Mouse (Mus musculus) adrenal gland, adult 8-10 months (tissue): Measurements from ENCODE around the gene Dnah11. TPM values are rescaled to one million over a fixed set of nuclear protein-coding genes. Genes with fewer than 3 reads are reported as not detected.
A peak's percentile ranks its signal among the peaks of the same experiment; 100 is the strongest.

Experiments
- DNase-seq: peaks from one replicate; pipeline ENCODE4 v3.0.0; 2022
- total RNA-seq, 4 experiments: library from RNA; stranded (reverse); gene quantifications; 2 replicates each; pipeline ENCODE4 v1.2.4; 2022

The Dnah11 gene
- total RNA-seq, 4 experiments from 2014 or later: 0.03 TPM; not detected in 2

DNA sequence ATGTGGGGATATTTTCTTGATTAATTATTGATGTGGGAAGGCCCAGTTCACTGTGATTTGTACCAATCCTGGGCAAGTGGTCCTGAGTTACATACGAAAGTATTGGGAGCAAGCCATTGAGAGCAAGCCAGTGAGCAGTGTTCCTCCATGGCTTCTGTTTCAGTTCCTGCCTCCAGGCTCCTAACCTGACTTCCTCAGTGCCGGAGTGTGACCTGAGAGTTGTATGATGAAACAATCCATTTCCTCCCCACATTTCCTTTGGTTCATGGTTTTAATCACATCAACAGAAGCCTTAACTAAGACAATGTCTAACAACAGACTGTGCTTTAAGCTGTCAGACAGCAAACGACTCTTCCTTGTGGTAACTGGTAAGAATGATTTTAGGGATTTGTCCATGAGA lies 114.0 kb downstream of the Dnah11 start:
- DNase-seq: no peak

DNA sequence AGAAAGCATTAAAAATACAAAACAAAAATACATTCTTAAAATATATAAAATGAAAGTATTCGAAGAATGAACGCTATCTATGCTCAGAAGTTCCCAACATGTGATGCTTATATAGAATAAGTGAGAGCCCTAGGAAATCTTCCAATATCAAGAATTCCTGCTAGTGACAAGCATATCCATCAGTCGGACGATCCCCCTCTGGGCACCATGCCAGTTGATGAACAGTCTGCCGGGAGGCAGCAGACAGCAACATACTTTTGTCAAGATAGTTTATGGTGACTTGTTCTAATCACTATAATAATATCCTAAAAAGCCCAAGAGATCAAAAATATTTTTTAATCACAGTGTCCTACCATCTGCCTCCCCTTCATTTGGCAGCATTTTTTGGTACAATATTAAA lies 114.7 kb downstream of the Dnah11 start:
- no peak for DNase-seq

GRCm38 (mm10) chr12:118080441-118080840 lies 118.4 kb downstream of the Dnah11 start:
- DNase-seq: no peak

DNA sequence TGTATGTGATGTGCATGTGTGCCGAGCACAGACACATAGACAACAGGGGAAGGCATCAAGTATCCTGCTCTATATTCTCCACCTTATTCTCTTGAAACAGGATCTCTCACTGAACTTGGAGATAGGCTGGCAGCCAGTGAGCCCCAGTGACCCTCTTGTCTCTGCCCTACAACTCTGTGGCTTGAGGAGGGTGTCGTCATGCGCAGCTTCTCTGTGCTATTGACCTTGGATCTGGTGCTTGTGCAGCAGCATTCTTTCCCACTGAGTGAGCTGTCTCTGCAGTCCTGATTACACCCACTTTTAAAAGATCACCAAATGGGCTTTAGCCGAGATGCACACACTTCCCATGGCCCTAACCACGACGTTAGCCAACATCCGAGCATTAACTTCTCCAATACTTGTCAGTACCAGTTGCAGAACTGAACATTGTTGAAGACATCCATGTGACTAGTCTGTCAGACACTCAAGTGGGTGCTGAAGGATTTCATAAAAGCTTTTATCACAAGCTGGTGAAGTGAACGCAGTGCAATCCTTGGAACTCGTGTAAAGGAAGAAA lies 120.3 kb downstream of the Dnah11 start:
- DNase-seq: no peak

DNA sequence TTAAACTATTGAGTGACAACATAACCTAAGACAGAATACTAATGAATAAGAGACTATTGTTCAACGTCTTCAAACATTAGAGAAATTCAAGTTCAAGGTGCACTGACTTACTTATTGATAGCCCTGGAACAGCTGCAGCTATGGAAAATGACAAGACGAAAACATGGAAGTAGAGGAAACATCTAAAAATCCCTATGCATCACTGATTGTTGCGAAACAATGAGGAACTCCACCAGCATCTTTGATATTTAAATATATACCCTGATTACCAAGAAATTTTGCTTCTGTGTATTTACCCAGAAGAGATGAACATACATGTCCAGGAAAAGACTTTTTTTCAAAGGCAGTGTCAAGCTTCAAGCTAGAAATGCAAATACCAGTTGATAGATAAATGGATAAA lies 122.0 kb downstream of the Dnah11 start:
- no peak for DNase-seq

DNA sequence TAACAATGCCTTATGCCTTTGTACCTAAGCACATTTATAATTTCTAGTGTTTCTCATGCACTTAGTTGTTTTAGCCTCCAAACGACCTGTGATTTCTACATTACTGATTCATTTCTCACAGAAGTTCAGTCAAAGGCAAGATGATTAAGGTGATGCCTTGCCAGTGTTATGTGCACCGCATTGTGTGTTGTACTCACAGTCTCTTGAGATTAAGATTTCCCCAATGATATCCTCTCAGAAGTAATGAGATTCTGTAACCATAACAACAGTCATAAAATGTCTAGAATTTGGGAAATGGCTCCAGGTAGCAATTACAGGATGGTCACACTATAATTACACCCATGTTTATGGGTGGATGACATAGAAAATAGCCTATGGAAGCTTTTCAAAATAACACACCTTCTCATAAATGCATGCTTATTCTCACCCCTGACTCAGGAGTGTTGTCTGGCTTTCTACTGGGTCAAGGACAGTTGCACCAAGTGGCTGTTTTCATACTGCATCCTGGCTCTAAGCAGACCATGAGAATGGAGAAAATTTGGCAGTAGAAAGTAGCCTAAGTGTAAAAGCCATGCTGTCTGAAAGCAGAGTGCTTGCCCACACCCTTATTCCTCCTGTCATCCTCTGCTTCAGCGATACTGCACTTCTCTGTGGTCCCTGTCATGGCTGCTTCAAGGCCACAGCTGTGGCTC lies 126.5 kb downstream of the Dnah11 start:
- no peak for DNase-seq

DNA sequence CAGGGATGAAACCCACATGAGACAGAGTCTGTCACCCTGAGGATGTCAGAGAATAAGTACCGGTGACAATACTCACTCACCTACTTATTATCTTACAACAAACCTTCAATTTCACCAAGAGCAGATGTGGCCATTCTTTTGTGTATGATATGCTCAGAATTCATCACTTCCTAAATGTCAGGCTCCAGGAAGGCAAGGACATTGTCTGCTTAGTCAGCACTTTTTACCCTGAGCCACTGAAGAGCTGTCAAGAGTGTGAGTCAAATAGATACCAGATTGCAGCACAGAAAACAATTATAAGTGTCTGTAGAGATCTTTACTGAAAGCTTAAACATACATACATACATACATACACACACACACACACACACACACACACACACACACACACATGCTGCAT lies 127.2 kb downstream of the Dnah11 start:
- no peak for DNase-seq

DNA sequence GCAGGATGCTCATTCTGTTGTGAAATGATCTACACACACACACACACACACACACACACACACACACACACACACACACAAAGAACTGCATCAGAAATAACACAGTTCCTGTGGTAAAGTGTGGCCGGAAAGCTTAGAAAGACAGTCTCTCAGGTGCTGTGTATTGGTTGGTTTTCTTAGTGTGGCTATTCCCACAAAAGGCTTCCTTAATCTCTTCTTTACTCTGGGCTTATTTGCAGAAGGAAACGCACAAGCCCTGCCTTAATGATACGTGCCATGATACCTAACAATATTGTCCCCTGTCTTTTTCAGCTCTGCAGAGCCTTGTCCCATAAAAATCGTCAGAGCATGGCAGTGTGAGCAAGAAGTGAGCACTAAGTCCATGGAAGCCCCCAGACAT lies 130.1 kb downstream of the Dnah11 start:
- no peak for DNase-seq

DNA sequence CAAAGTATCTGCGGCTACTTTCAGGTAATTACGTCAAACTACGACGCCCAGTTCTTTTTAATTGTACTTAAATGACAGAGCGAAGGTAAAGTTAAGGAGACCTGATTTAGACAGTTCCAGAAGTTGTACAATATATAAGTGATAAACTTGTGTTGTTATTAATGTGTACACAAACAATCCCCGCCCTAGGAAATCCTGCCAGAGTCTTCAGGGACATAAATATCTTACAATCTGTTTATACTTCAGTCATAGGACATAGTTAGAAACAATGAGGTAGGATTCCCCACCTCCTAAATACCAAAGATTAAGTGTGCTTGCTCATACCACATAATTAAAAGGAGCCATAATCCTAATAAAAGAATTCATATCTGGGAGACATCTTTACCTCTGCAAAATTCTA lies 136.5 kb downstream of the Dnah11 start:
- no peak for DNase-seq

DNA sequence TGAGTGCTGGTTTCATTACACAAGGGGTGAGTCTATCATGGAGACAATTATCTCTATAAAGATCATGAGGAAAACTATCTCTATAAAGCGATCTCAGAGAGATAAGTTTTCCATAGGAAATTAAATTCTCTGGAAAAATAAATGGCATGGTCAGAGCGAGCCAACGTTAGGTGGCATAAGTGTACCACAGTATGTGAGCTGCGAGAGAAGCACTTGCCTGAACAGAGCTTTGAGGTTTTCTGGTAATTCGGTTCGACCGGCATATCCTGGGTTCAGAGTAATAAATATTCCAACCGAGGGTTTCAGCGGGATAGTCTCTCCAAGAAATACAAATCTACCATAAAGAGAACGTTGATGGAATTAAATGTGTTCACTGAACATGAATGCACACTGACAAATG lies 142.0 kb downstream of the Dnah11 start:
- DNase-seq: no peak

DNA sequence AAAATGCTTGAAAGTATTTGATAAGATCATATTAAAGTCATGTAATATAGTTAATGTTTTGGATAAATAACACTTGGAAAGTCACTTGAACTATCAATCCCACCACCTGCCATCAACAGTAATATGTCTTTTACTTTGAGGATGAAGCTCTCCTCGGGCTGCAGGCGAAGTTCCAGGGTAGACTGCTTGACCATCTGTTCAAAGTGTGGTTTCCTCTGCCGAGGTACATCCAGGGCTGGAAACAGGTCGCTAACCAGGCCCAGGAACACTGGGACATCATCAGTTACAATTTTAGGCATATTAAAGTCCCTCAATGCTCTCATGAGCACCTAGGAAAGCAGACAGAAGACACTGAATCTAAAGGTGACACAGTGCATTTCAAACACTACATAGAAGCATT lies 153.5 kb downstream of the Dnah11 start:
- DNase-seq: no peak

DNA sequence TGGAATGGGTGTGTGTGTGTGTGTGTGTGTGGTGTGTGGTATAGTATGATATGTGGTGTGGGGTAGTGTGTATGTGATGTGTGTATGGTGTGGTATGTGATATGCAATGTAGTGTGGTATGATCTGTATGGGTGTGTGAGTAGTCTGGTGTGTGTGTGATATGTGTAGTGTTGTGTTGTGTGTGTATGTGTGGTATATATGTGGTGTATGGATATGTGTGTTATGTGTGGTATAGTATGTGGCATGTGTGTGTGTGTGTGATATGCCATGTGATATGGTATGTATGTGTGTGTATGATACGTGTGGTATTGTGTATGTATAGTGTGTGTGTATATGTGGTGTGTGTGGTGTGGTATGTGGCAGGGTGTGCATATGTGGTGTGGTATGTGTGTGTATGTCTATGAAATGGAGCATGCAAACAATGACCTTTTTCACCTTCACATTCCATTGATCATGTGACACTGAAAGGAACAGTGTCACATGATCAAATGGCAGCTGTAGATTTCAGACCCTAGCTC lies 155.7 kb downstream of the Dnah11 start:
- DNase-seq: no peak

DNA sequence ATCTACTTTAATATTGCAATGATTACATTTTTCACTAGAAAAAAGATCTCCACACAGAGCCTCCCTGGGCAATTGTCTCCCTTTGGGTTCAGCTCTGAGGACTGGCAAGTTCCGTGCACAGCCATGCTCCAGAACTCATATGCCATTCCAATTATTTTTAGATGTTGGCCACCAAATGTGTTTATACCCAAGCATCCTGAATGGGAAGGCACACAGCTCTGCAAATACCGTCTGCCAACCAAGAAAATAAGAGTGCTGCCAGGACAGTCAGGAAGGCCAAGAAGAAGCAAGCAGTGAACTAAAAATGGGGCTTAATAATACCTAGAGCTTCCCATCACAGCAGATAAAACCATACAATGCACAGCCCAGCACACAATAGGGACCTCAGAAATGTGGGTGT lies 156.6 kb downstream of the Dnah11 start:
- DNase-seq: no peak

DNA sequence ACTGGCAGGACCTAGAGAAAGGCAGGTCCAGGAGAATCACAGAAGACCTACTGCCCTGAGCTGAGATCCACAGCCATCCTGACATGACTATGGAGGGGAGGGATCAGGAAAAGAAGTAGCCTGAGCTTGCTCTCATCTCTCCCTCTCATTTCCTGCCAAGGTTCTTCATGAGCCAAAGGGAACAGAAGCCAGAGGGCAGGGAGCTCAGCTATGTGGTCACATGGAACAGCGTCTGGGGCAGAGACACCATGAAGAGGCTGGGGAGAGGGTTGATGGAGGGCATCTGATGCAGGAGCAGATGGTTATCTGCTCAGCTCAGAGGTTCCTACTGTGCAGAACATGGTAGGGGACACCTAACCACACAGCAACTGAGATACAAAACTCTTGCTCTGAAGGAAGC lies 163.9 kb downstream of the Dnah11 start:
- DNase-seq: no peak

- DNase-seq: no peak
These were observed 173.1 kb downstream of the Dnah11 start for GRCm38 (mm10) chr12:118025771-118026170.

GRCm38 (mm10) chr12:118018936-118019335 lies 179.9 kb downstream of the Dnah11 start:
- DNase-seq: no peak

DNA sequence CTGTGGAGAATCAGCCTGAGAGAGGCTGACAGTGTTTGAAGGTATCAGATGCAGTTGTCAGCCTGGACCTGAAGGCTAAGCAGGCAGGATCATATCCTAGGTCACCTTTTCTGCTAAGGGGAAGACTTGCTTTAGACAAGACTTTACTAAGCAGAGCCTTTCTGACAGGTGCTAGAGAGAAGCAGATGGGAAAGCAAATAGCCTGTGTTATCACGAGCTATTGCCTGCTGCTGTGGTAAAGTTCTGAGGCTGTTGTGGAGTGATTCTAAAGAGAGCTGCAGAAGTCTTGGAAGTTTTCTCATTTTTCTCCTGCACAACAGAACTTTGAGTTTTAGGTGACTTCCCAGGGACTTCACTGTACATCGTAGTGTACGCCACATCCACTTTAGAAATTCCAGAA lies 185.0 kb downstream of the Dnah11 start:
- DNase-seq: no peak

- DNase-seq: no peak
These were observed 186.9 kb downstream of the Dnah11 start for GRCm38 (mm10) chr12:118011921-118012320.

DNA sequence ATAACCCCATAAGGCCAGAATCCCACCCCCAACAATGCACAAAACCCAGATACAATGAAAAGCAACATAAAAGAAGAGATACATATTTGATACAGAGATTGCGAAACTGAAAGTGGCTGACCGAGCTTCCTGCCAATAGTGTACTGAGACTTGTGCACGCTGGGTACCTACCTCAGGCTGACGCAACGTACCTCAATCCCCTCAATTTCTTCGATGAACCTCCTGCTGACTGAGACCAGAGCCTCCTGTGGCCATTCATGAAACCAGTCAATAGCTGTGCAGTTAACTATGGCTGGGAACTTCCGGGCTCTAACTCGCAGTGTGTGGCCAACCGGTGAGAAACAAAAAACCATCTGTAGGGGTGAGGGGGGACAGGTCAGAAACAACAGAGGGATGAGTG lies 203.9 kb downstream of the Dnah11 start:
- DNase-seq: no peak

GRCm38 (mm10) chr12:117993499-117993898 lies 205.3 kb downstream of the Dnah11 start:
- DNase-seq: peak; percentile 30

- DNase-seq: no peak
These were observed 209.6 kb downstream of the Dnah11 start for GRCm38 (mm10) chr12:117989018-117989828.

GRCm38 (mm10) chr12:117980315-117980714 lies 218.5 kb downstream of the Dnah11 start:
- DNase-seq: no peak

GRCm38 (mm10) chr12:117973712-117974111 lies 225.1 kb downstream of the Dnah11 start:
- no peak for DNase-seq

DNA sequence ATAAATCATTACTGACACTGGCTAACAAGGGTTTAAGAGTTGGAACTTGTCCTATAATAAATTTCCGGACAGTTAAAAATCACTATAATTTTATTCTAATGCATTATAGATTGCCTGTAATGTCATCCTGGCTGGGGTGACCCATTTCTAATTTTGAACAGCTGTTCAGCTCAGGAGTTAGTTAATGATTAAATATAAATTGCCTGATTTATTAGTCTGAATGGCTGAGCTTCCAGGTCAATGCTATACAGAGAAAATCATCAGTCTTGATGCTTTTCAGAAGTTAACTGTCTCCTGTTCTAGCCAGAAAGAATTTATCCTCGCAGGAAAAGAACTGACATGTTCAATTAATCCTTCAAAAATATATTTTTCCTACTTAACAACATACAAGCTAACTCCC lies 236.1 kb downstream of the Dnah11 start:
- no peak for DNase-seq
